Mouse (Mus musculus): ENCODE measurements at regions not wholly inside any gene's neighbourhood (a gene's known extent, or its start where the extent isn't known, plus 50 kb on each side); places are given as distances from the start of the nearest gene placed in this dataset.

DNA sequence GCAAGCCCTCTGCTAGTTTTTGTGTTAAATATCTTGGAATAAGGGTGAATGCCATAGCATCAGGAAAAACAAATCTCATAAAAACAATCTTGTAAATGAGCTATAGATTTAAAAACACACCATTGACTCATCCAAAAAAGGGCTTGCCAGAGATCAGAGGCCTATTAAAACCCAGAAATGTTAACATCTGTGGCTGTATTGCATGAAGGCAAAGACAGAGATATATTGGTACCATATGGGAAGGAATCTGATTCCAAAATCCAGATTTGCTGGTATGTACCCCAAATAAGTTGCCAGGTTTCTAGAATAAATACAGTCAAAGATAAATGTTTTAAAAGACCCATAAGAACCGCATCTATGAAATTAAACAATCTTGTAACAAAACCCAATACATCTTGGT is 404.4 kb upstream of the BC052040 start:
- TF ChIP-seq CTCF (IDR thresholded peaks at IDR 0.05; ENCODE audit: insufficient read depth, low read depth, low read length) (no peak), POLR2A (IDR thresholded peaks at IDR 0.05; ENCODE audit: insufficient read depth, low read depth, low read length) (no peak)
